Mouse (Mus musculus) left cerebral cortex, adult 8-10 months (tissue): Measurements from ENCODE around the gene Gpatch1. TPM values are rescaled to one million over a fixed set of nuclear protein-coding genes. Genes with fewer than 3 reads are reported as not detected.

Experiments
- DNase-seq, 2 experiments: peaks; one replicate each; pipeline ENCODE4 v3.0.0; 2022; ENCODE audit warnings: low spot score in 2 of 2
- total RNA-seq, 4 experiments: library from RNA; stranded (reverse); gene quantifications; 2 replicates each; pipeline ENCODE4 v1.2.4; 2022

The Gpatch1 gene
- total RNA-seq = 10 to 100 TPM; 24.2 to 27.5 (median 25.3) TPM

DNA sequence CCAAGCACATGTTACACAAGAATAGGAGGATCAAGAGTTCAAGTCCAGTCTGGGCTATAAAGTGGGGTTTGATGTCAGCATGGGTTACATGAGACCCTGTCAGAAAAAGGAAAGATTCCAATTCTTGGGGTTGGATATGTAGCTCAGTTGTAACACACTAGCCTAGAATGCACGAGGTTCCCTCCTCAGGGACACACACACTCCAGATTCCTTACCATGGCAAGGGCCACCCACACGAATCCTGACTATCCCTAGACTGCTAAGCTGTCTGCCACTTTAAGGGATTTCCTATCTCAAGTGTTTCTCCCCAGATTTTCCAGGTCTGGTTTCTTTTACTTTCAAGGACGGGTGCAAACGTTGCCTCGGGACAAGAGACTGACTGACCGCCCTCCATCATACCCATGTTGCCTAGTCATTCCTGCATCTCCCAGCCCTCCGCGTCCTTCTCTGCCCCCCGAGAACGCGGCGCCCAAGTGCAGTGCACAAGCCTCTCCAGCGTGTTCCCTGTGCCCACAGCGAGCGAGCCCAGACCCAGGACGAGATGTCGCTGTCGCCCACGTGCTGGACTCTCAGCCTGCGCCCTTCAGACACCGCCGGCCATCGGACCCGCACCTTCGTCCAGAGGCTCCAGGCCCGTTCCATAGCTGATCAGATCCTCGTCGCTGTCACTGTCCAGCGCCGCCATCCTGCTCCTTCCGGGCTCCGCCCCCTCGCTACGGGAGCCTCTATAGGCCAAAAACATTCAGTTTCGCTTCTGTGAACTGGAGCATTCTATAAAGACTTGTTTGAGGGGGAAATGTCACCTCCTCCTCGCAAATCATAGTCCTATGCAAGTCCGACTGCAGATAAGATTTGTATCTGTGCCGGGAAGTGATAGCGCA lies at the start of gene Gpatch1:
Gpatch1 (minus strand) TSS at position 712 of the 881 bp plus-strand sequence.
- peak; percentile 90 to 99 for DNase-seq

DNA sequence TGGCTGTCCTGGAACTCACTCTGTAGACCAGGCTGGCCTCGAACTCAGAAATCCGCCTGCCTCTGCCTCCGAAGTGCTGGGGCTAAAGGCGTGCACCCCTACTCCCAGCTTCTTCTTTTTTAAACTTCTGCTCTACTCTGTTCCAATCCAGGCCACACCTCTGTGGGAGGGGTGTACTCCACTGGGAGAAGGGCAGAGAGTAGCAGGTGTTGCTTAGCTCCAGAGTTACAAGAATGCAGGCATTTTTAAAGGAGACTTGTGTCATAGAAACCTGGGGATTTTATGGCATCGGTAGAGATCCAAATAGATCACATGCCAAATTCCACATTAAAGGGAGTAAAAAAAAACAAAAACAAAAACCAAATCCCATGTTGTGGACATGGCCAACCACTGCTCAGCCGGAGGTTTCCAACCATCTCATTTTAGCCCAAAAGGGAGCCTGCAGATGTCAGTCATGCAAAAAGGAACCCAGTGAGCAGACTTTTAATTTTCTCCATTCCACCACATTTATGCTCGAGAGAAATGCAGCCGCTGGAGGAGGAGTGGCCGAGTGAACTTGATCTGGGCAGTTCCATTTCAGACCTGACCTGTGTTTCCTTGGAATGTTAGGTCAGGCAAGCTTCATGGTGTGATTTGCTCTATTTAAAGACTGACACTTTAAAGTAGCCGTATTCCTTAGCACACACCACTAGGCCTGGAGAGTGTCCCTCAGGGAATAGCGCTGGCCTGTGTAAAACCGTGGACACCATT lies 47.1 kb upstream of the Gpatch1 start:
- DNase-seq = no peak

DNA sequence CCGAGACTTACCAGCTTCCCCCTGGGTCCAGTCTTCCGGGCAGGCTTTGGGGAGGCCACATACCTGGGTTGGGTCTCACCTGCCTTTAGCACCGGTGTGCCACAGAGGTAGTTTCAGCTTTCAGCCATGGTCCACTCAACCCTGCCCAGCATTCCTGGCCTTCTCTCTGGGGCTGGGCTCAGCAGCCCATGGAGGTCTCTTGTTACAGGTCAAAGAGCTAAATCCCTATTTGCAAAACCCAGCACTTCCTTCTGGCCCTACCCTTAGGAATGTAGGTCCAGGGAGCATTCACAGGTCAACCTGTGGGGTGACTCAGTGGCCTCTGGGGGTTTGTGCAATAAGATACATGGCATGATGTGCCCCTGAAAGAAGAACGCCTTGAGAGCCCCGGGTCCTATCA lies 44.6 kb upstream of the Gpatch1 start:
- no peak for DNase-seq

DNA sequence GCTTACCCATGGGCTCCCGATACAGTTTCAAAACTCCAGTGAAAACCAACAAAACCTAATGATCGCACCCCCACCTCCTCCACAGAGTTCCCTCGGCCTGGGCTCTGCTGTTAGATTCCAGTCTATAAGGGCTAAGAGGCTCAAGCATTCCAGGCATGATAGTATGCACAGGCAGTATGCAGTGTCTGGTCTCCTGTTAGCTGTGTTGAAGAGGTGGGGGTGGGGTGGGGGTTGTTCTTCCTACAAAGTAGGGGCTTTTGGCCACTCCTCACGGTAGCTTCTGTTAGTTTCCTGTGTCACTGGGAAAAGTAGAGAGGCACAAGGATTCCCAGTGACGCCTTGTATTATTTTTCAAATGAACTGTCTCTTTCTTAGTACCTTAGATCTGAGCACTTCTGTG lies 44.0 kb upstream of the Gpatch1 start:
- DNase-seq = no peak

DNA sequence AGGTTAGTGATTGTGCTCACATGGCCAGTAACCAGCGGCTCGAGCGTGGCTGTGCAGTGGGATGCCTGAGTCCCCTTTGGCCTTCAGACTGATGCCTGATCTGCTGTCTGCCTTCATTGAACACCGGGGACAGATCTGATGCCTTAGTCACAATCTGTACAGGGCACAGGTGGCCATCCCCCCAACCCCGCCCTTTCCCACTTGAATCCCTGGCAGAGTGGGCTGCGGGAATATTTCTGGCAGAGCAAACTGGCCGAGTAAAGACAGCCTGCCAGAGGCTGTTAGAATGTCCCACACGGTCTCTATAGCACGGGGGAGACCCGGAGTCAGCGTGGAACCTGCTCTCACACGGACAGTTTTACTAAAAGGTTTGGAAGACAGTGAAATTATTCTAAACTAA lies 39.4 kb upstream of the Gpatch1 start:
- DNase-seq = no peak

DNA sequence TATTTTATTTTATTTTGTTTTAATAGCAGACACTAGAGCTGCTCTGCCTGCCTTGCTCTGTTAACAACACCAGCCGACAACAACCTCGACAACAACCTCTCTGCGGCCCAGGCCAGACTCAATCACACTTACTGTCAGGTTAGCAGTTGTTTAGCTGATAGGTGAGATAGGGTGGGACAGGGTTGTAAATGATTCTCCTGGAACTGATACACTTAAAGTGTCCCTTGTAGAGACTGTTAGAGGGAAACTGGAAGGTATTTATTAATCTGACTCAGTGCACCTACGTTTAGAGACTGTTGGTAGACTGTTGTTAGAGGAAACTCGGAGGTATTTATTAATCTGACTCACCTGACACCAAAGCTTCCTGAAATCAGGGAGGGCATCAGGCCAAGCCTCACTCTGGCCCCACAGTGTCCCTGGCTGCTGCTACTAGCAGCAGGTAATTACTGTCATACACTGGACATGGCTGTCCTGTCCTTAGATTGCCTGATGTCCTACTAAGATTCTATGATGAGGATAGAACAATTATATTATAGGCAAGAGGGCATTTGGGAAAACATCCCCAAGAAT lies 37.1 kb upstream of the Gpatch1 start:
- no peak for DNase-seq

DNA sequence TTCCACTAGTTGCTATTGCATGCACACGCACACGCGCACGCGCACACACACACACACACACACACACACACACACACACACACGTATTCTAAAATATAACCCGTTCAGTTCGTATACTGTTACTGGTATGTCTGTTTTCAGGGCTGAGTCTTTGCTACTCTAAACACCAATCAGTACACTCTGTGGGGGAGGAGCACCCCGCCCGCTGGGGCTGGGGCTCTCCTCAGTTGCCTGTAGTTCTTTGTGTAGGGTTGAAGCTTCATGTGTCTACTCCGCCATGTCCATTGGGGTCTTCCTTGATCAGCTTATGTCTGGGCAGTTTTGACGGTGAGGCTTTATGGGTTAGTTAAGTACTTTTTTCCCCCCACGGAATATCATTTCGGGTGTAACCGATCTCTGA lies 35.1 kb upstream of the Gpatch1 start:
- DNase-seq = no peak

DNA sequence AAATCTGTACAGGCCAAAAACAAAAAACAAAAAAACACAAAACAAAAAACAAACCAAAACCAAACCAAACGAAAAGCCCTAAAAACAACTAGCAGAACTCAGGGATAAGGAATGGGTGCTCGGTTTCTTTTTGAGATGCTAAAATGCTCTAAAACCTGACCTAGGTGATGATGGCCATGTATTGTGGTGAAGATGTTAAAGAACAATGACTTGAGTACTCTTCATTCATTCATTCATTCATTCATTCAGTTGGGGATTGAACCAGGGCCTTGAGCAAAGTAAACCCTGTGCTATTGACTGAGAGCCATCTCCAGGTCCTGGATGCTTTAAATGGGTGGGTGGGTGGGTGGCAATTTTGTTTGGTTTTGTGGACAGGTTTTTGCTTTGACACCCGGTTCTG lies 32.9 kb upstream of the Gpatch1 start:
- DNase-seq = no peak

DNA sequence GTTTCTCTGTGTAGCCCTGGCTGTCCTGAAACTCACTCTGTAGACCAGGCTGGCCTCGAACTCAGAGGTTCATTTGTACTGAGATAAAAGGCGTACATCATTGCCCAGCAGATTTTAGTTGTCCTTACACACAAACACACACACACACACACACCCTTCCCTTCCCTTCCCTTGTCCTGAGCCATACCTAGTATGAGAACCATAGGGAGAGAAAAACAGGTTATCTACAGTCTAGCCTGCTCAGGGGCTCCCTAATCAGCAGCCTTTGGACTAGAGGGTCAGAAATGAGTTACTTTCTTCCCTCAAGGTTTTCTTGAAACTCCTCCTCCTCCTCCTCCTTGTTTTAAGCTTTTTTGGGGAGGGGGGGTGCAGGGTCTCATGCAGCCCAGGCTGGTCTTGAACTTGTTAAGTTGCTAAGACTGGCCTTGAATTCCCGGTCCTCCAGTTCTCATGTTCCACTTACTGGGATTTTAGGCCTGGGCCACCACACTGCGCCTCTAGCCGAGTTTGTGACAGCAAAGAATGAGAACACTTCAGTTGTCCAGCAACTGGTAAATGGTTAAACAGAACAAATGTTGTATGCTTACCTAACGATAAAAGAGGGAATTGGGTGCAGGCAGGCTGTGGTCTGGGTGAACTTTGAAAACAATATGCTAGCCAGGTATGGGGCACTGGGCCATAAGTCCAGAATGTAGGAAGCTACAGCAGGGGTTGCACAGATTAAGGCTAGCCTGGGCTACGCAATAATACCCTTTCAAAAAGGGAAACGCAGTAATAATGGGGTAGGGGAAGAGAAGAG lies 31.8 kb upstream of the Gpatch1 start:
- no peak for DNase-seq

DNA sequence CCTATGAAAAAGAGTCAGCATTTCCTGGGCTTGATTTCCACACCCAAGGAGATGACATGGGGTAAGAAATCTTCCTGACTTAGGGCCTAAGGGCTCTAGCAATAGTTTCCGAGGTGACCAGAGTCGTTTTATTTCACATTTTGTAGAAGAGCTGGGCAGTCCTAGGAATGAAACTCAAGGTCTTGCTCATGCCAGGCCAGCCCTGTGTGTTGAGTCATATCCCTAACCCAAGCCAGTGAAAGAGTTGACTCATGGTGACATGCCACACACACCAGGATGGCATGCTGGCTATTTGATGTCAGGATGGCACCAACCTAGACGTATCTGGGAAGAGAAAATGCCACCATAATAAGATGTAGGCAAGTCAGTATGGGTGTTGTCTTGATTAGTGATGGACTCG lies 30.8 kb upstream of the Gpatch1 start:
- DNase-seq = no peak

DNA sequence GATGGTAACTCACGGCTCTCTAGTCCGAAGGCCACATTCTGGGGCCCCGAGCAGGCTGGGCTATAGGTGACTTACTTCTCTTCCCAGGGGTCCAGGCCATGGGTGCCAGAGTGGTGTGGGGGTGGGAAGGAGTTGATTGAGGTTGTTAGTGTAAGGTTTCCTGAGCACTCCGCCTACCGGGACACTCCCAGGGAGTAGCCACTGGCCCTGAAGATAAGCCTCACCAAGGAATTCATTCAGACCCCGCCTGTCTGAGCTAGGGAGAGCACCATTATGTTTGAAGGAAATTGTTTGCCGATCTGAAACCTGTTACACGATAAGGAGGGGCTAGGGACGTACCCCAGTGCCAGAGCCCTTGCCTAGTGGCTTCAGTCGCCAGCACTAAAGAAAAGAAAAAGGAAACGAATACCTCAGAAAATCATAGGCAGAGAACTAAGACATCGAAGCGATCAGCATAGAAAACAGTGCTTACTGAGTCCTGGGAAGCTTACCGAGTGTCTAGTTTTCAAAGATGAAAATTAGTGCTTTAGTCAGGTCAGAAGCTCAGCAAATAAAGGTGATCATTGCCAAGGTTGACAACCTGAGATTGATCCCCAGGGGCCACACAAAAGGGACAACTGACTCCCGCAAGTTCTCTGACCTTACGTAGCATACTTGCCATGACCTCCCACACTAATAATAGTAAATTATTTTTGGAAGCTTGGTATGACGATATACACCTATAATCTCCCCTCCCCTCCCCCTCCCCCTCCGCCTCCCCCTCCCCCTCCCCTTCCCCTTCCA lies 29.9 kb upstream of the Gpatch1 start:
- DNase-seq = no peak

DNA sequence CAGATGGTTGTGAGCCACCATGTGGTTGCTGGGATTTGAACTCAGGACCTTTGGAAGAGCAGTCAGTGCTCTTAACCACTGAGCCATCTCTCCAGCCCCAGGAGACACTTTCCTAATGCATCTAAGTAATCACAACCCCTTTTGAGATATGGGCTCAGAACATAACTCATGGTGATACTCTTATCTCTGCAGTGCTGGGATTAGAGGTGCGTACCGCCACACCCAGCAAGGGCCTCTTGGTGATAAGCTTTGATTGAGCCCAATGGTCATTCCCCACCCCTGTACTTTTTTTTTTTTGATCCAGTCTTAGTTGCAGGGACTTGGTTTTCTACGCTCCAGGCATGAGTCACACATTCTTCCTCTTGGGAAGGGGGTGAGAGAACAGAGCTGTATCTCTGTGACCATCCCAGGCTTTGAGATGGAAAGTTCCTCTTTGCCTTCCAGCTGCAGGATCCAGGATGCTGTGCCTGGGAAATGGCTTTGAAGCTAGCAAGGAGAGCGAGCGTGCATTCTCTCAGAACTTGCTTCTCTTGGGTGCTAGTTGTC lies 26.6 kb upstream of the Gpatch1 start:
- no peak for DNase-seq

DNA sequence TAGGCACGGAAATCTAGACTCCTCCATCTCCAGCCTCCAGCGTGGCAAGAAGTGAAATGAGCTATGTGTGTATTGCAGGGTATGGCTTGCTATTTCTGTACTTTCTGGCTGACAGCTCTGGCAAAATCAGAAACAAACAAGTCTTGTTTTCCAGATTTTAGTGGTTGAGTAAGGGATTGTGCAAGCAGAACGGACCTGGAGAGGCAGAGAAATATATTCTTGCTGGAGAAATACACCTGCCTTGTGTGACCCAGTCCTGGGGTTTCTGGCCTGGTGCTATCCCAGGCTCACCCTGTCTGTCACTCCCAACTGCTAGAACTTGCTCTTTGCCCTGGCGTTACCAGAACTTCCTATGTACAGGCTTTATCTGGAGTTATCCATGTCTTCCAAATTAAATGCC lies 24.3 kb upstream of the Gpatch1 start:
- no peak for DNase-seq

DNA sequence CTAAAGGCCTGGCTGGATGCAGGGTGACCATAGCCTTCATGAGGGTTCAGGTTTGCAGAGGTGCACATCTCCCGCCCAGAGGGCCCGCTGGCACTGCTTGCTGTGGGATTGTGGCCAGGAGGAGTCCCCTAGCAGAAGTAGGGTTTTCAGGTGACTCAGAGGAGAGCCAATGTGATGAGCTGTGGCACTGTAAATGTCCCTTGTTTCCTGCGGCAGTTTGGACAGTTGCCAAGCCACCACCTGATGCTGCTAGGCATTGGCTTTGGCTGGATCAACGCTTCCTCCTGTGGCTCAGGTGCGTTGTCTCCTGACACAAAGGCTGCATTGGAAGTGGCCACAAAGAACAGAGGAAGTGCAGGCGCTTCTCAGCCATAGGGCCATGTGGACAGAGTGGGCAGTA lies 23.0 kb upstream of the Gpatch1 start:
- DNase-seq = no peak

DNA sequence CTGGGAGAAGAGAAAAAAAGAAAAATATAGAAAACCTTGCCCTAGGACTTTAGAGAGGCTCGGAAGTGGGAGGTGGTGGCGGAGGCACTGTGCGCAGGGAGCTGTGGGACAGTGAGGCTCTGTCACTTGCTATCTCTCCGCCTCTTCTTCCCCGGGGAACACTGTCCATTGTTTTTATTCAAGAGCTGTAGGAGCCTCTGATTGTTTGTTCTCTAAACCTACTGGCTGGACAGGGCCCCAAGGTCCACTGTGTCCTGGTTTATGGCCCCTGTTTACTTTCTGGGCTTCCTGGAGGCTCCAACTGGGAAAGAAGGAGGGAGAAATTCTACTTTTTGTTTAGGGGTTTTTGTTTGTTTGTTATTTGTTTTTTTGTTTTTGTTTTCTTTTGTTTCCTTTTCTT lies 22.0 kb upstream of the Gpatch1 start:
- no peak for DNase-seq

DNA sequence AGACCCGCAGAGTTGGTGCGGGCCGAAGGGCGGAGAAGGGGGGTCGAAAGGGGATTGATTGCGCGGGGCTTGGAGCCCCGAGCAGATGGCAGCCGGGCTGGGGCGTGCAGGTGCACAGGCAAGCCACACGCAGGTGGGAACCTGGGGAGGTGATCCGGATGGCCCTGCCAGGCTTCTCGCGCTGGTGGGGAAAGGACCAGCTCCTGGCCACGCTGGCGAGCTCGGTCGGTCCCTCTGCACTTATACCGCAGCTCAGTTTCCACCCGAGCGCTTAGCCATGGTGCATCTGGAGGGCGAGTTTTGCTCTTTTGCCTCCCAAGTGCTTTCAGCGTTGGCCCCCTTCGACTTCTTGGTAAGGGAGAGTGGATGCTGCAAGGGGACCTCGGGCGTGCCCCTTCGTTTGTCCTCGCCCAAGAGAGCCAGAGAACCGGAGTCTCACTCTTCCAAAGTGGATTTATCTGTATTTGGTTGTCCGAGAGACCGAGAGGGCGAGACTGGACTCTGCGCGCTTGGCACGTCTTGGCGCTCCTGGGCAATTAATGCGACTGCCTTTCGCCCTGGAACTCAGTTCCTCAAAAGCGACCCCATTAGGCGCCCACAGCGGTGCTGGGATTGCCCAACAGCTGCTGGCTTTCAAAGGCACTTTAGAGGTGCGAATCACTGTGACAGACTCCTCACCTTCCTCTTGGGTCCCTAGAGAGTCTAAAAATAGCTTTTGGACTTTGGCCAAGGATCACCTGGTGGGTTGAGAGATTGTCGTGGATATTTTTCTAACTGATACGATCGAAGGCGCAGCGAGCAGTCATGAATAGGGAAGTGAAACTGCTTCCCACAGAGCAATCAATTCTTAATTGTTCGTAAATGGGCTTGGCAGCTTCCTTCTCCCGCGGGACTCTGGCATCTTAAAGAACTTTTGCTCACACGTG lies 16.6 kb upstream of the Gpatch1 start:
- peak; percentile 16 to 18 for DNase-seq

DNA sequence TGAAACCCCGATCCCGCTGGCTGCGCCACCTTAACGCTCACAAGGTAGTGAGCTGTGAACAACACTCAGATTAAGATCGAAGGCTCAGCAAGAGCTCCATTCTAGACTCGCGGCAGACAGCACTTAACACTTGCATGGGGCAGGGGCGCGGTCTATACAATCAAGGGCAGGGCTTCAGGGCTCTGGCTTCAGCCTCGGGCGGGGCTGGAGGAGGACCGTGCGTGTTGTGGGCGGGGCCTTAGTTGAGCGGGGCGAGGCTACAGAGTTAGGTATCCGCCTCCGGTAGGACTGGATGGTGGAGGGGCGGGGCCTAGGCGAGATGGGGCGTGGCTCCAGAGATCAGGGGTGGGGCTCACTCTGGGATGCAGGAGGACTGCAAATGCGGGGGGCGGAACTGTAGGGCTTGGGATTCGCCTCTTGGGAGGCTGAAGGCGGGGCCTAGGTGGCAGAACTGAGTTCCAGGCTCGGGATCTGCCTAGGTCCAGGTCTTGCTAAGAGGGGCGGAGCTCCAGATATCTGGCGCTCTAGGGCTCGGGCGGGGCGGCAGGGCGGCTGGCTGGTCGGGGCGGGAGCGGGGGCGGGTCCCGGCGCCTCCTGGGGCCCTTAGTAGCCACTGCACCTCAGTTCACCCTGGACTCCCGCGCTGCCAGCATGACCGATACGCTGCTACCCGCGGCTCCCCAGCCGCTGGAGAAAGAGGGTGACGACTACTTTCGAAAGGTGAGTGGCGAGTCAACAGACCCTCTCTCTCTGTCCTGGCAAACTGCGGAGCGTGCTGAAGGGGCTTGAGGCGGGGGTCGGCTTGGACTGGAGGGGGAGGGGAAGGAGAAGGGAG lies 15.7 kb upstream of the Gpatch1 start, which contains the start of gene Rhpn2:
Rhpn2 (plus strand) TSS at position 479 of the 835 bp plus-strand sequence.
- DNase-seq = peak; percentile 99

DNA sequence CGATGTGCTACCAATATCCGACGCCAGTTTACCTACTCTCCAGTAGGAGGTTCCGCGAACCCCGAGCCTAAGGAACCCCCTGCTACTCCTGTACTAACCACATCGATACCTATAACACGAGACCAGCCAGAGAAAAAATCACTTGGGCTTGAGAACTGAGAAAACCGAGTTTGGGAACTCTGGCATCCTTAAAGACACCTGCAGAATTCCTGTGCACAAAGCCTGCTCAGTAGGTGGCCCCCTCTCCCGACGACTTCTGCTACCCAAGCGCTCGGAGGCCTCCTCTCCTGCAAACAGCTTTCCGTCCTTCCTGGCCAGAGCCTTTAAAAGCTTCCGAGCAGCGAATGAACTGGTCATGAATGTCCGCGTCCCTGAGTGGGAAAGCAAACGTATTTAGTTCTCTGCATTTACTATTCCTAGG lies 15.0 kb upstream of the Gpatch1 start:
- peak in 1 of 2 experiments; percentile 27 for DNase-seq
